Mouse (Mus musculus) megakaryocyte progenitor cell, adult 5-6 weeks (primary cell): ENCODE data around the gene D2hgdh. TPM values are rescaled to one million over a fixed set of nuclear protein-coding genes. Genes with fewer than 3 reads are reported as not detected.
A peak's percentile ranks its signal among the peaks of the same experiment; 100 is the strongest.

ENCODE experiments used
- ATAC-seq: replicated peaks from 2 replicates; pipeline ENCODE4 v1.8.0; 2016; ENCODE audit warnings: mild to moderate bottlenecking, moderate TSS enrichment, inconsistent platforms; ENCODE audit not compliant: poor library complexity
- total RNA-seq, 2 experiments: library from RNA; stranded (forward) in 1 of 2; stranded (reverse) in 1 of 2; fragments of 157-497, 149-512 nt in 1 of 2; fragments of 200-1000 nt in 1 of 2; gene quantifications; 2 replicates each; pipeline versions ENCODE4 v1.2.3 to v1.2.4; 2015 to 2017

D2hgdh gene
- 11.5 and 14.4 TPM in 2 replicates for total RNA-seq (2015)
- total RNA-seq (2017) = 16.5 and 17.0 TPM in 2 replicates

- no peak; the same call in 1 of the 2 replicates for ATAC-seq
Observed at GRCm38 (mm10) chr1:93824609-93825008, at the start of gene D2hgdh. Gene D2hgdh, plus strand, starts transcription at chr1:93824909.

- no peak for ATAC-seq
Observed at GRCm38 (mm10) chr1:93776686-93777085, 48.0 kb upstream of the D2hgdh start.

DNA sequence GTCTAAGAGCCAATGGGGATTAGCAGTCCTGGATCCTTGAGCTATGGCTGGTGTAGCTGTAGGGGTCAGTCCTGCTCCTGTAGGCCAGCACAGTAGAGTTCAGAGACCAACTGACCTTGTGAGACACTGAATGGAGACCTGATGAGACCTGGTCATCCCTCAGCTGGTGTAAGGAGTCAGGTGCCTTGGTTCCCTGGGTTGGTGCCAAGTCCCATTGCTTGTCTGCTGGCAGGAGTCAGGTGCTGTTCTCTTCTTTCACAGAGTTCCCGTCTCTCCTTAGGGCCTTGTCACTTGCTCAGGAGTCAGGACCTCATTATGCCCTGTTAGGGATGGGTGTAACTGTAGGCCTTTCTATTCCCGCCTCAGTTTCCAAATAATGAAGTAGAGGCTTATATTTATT, 37.8 kb upstream of the D2hgdh start:
- ATAC-seq = no peak

- ATAC-seq = no peak
Observed at GRCm38 (mm10) chr1:93794526-93794925, 30.2 kb upstream of the D2hgdh start.

DNA sequence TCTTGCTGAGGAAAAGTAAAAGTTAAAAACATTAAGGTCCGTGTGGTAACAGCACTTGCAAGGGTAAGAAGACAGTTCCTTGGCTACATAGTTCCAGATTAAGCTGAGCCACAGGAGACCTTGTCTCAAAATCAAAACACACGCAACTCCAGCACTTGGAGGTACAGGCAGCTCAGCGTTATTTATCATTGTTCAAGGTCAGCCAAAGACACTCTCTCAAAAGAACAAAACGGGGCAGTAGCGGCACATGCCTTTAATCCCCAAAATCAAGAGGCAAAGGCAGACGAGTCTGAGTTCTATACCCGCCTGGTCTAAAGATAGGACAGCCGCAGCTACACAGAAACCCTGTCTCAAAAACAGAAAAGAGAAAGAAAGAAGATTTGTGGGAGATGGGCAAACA, 28.8 kb upstream of the D2hgdh start:
- no peak for ATAC-seq

GRCm38 (mm10) chr1:93800670-93801503, 23.8 kb upstream of the D2hgdh start:
- ATAC-seq = no peak

DNA sequence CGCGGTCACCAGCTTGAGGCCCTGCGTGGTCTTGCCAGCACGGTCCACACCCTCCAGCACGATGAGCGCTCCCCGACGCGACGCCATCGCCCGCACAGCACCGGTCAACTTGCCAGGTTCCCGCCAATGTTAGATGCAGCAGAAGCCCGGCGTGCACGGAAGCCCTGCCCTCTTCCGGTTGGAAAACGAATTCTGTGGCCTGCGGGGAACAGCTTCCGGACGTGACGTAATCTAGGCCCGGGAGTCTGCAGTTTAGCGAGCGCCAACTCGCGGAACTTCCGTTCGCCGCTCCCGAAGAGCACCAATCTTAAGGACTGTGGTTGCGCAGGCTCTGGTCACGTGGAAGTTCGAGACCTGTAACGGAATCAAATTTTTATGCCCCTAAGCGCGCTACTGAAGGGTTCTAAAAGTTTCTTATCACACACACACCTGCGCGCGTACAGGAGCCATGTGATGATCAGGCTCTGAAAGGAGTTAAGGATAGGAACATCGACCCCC, 22.9 kb upstream of the D2hgdh start, which contains the start of gene Dtymk:
Gene Dtymk, minus strand, starts transcription at position 194 of the 498 bp plus-strand sequence.
- peak; percentile 62 for ATAC-seq

DNA sequence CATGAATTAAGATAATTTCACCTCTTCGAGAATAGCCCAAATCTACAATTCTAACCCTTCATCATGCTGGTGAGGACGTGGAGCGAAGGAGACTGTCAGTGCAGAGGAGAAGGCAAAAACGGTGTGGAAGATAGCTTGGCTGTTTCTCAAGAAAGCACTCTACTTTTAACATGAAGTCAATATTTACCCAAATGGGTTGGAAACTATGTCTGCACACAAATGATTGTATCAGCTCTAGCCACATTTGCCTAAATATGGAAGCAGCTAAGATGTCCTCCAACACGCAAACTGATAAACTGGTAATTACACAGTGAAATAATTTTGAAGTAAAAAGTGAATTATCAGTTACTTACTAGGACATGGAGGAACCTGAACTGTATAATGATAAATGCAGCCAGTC, 21.9 kb upstream of the D2hgdh start:
- ATAC-seq = peak; percentile 7

- peak; percentile 62 for ATAC-seq
Observed at GRCm38 (mm10) chr1:93803556-93804507, 20.9 kb upstream of the D2hgdh start, which contains the start of gene Ing5. Gene Ing5, plus strand, starts transcription at chr1:93803965.

- ATAC-seq = no peak
Observed at GRCm38 (mm10) chr1:93804818-93805217, 19.9 kb upstream of the D2hgdh start.

DNA sequence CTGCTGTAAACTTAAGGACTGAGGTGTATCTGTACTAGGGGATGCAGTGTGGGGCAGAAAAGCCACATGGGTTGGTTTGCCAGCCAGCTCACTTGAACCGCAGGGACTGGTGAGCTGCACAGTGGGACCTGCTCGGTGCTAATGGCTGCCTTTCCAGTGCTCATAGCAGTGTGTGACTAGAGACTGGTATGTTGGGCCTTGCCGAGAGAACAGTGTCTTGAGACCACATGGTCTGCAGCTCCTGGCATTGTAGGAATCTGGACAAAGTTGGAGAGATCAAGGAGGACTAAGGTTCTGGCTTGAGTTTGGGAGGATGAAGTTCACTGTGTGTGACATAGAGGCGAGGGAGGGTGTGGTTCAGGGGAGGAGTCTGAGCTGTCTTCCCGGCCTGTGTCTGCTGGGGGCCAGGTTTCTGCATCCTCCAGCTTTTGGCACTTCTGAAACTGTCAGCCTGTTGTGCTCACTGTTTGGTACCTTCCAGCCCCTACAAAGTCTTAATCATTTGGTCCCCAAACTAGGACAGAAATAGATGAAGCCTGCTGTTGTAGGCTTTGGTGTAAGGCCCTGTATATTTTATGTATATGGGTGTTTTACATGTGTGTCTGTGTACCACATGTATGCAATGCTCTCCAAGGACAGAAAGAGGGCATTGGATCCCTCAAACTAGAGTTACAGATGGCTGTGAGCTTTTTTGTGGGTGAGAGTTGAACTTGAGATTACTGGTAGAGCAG, 19.3 kb upstream of the D2hgdh start:
- ATAC-seq = no peak

GRCm38 (mm10) chr1:93808871-93809270, 15.8 kb upstream of the D2hgdh start:
- ATAC-seq = no peak

DNA sequence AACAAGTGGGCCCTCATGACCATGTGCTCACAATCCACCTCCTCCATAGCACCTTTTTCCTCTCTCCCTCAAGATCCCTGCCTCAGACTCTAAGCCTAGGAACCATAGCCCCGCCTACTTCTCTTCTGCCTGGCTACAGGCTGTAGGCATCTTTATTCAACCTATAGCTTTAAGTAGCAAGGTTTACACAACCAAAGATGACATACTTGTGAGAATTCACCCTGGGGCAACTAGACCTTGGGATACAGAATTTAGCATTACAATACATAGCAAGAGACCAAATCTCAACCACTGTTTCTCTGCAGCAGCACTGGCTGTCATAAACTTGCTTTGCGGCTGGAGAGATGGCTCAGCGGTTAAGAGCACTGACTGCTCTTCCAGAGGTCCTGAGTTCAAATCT, 14.7 kb upstream of the D2hgdh start:
- no peak for ATAC-seq

GRCm38 (mm10) chr1:93811495-93812039, 13.1 kb upstream of the D2hgdh start:
- no peak for ATAC-seq

GRCm38 (mm10) chr1:93817823-93818532, 6.7 kb upstream of the D2hgdh start:
- ATAC-seq = peak; percentile 61

GRCm38 (mm10) chr1:93818722-93819121, 6.0 kb upstream of the D2hgdh start:
- no peak for ATAC-seq

DNA sequence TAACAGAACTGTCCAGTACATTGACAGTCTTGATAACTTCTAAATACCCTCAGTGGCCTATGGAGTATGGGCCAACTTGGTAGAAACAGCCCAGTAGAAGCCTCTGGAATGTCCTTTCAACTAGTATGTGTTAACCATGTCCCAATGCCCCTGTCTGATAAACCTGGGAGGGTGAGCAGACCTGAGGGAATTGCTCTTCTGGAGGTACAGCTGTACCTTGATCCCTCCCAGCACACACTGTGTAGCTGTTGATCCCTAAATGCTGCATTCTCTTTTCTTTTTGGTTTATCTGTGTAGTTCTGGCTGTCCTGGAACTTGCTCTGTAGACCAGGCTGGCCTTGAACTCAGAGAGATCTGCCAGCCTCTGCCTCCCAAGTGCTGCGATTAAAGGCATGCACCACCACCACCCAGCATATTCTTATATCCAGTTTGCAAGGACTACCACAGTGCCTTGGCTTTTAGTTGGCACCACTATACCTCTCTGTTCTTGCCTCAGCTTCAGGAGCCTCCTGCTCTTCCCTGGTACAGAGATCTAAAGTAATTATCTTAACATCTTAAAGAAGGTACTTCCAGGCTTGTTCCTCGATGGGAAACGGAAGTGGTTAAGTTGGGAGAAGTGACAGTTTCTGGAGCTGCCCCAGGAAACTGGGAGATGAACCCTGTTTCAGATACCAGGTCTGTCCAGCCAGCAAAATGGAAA, 763 bp upstream of the D2hgdh start:
- ATAC-seq = no peak

GRCm38 (mm10) chr1:93825105-93825674, 481 bp downstream of the D2hgdh start:
- ATAC-seq = peak; percentile 84
